Mouse (Mus musculus) C2C12 (cell line): ENCODE results near the gene Rnd1.

Experiments
- CEBPB ChIP-seq: IDR thresholded peaks from one replicate; pipeline ENCODE4 v1.6.1; 2011; ENCODE audit warnings: low read depth, mild to moderate bottlenecking, control low read depth, moderate library complexity
- CTCF ChIP-seq: IDR thresholded peaks from one replicate; pipeline ENCODE4 v1.5.1; 2011; ENCODE audit not compliant: control insufficient read depth, insufficient read depth, insufficient read length
- MYOD1 ChIP-seq: IDR thresholded peaks from one replicate; pipeline ENCODE4 v1.6.1; 2011; ENCODE audit warnings: low read depth; ENCODE audit not compliant: control insufficient read depth, insufficient read length
- USF1 ChIP-seq: IDR thresholded peaks from one replicate; pipeline ENCODE4 v1.6.1; 2011; ENCODE audit warnings: low read depth, mild to moderate bottlenecking, control low read depth, moderate library complexity

DNA sequence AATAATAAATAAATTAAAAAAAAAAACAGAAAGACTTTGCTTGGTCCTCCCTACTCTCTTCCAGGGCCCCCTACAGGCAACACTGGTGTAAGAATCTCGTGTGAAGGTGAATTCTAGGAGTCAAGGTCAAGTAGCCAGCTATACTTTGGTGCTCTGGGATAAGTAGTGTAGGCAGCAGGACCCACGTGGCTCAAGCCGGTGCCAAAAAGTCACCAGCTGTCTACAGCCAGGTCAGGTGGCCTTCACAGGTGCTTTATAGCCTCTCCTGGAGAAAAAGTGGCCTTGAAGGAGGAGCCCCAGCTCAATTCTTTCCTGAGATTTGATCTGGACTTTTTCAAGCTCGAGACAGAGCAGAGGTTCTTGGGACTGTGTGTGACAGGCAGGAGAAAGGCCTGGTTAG is 48.8 kb upstream of the Rnd1 start:
- TF ChIP-seq USF1 = no peak
- no peak for TF ChIP-seq CTCF
- TF ChIP-seq CEBPB = no peak
- TF ChIP-seq MYOD1 = no peak
